Mouse (Mus musculus) testis, adult 2 months (tissue): Measurements from ENCODE around the gene Ppat.

Source experiments
- CTCF ChIP-seq: fragments of 200-500 bp; IDR thresholded peaks from 2 replicates; pipeline ENCODE4 v1.5.1; 2012; ENCODE audit warnings: low read depth, mild to moderate bottlenecking, inconsistent platforms, low read length, moderate library complexity; ENCODE audit not compliant: control insufficient read depth, insufficient read depth, insufficient replicate concordance
- POLR2A ChIP-seq: fragments of 200-500 bp; IDR thresholded peaks from 2 replicates; pipeline ENCODE4 v1.6.1; 2012; ENCODE audit warnings: low read depth, mild to moderate bottlenecking, inconsistent platforms, low read length, moderate library complexity; ENCODE audit not compliant: control insufficient read depth

DNA sequence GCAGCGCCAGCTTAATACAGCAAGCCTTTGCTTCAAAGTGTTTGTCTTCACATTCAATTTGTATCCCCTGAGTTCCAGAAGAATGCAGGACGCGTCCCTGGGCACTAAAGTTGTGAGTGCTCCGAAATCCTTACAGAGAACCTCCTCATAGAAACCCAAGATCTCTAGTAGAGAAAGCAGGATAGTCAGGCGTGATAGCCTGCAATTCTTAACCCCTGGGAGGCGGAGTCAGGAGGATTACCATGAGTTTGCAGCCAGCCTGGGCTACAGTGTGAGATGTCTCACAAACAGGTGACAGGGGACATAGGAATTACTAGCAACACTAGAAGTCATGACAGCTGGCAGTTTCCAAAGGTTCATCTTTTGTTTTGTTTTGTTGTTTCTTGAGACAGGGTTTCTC lies 81.8 kb downstream of the Ppat start:
- no peak for TF ChIP-seq CTCF
- TF ChIP-seq POLR2A, result no peak
